Comparison of ENCODE assay signal across 9 mouse cellular contexts in genomic region chr14:33303348-33303819, GRCm38 (mm10).
DNase-seq lines count a peak whose midpoint lies in the region; ATAC-seq and TF ChIP-seq lines count a peak whose summit lies in the region.
"Had no signal": no experiment of that assay in that cellular context is flagged by ENCODE, and none has a peak within 500 bp of the region (broad histone marks: within the 10 kb centered on the region; RNA-seq: fewer than 3 reads in every experiment).

No protein-coding gene starts in this region.

- H3K27me3 ChIP-seq in limb, embryonic 11.5 days (ENCODE audit: control insufficient read depth, insufficient read depth, low read length) = no peaks in the 10 kb centered on the region
- no peaks in the 10 kb centered on the region for H3K27me3 ChIP-seq in midbrain, postnatal 0 days (ENCODE audit: insufficient read depth, low read length)
- H3K27me3 ChIP-seq: embryonic facial prominence, embryonic 15.5 days had no signal

- no peak overlapping the region for H3K9ac ChIP-seq in limb, embryonic 11.5 days (ENCODE audit: low read length)
- H3K9ac ChIP-seq in midbrain, postnatal 0 days (replicated peaks; ENCODE audit: low read length, poor library complexity, severe bottlenecking) = no peak overlapping the region
- H3K9ac ChIP-seq: embryonic facial prominence, embryonic 15.5 days had no signal

- no peaks in the 10 kb centered on the region for H3K4me1 ChIP-seq in limb, embryonic 11.5 days (ENCODE audit: control insufficient read depth, insufficient read depth, low read length)
- no peaks in the 10 kb centered on the region for H3K4me1 ChIP-seq in midbrain, postnatal 0 days (ENCODE audit: insufficient read depth, low read length)

- peak; percentile 77 for ATAC-seq in granulocyte monocyte progenitor cell, adult 5-6 weeks (replicated peaks; ENCODE audit: poor library complexity, severe bottlenecking)
- 0 out of 2 replicates have a peak, but pooled peaks have one; percentile 21 for ATAC-seq in limb, embryonic 11.5 days (ENCODE audit: insufficient number of reproducible peaks, low FRiP score, low TSS enrichment, low read depth)
- peak; percentile 48; the same call in 1 of the 2 replicates for ATAC-seq in midbrain, postnatal 0 days (ENCODE audit: low FRiP score)

- no peaks in the 10 kb centered on the region for H3K36me3 ChIP-seq in limb, embryonic 11.5 days (ENCODE audit: control insufficient read depth, insufficient read depth, low read length)
- no peaks in the 10 kb centered on the region for H3K36me3 ChIP-seq in midbrain, postnatal 0 days (ENCODE audit: insufficient read depth, low read length)
- H3K36me3 ChIP-seq: embryonic facial prominence, embryonic 15.5 days had no signal

- TF ChIP-seq CTCF in midbrain, postnatal 0 days (IDR thresholded peaks at IDR 0.05) = peak; percentile 96

- H3K9me3 ChIP-seq in limb, embryonic 11.5 days (ENCODE audit: control insufficient read depth, low read length) = no peaks in the 10 kb centered on the region
- H3K9me3 ChIP-seq in midbrain, postnatal 0 days (ENCODE audit: low read length) = no peaks in the 10 kb centered on the region
- H3K9me3 ChIP-seq: embryonic facial prominence, embryonic 15.5 days had no signal

- H3K27ac ChIP-seq in limb, embryonic 11.5 days (replicated peaks; ENCODE audit: low read depth, low read length) = no peak overlapping the region
- H3K27ac ChIP-seq in midbrain, postnatal 0 days (ENCODE audit: low read depth, low read length) = no peak overlapping the region
- H3K27ac ChIP-seq: embryonic facial prominence, embryonic 15.5 days had no signal

- H3K4me2 ChIP-seq in limb, embryonic 11.5 days (ENCODE audit: low read depth, severe bottlenecking) = no peak overlapping the region
- no peak overlapping the region for H3K4me2 ChIP-seq in midbrain, postnatal 0 days (ENCODE audit: low read depth, low read length, poor library complexity, severe bottlenecking)
- H3K4me2 ChIP-seq: embryonic facial prominence, embryonic 15.5 days had no signal

- DNase-seq in A20 (ENCODE audit: low read depth, low spot score) = peak; percentile 88
- DNase-seq in adrenal gland, adult 2 months = peak; percentile 72
- peak; percentile 92 for DNase-seq in embryo, embryonic 10.5 days (ENCODE audit: low spot score)
- DNase-seq in kidney, adult 9 months = peak; percentile 80
- peak; percentile 89 for DNase-seq in limb, embryonic 11.5 days (ENCODE audit: low spot score)
- peak; percentile 89 for DNase-seq in midbrain, postnatal 0 days (ENCODE audit: low spot score)
- DNase-seq in spleen, postnatal 10 days (ENCODE audit: low spot score in 2 of 2) = peak; percentile 40 to 76

- no peak overlapping the region for H3K4me3 ChIP-seq in limb, embryonic 11.5 days (ENCODE audit: low read depth, low read length)
- H3K4me3 ChIP-seq in midbrain, postnatal 0 days (ENCODE audit: low read depth, low read length) = no peak overlapping the region
- H3K4me3 ChIP-seq: embryonic facial prominence, embryonic 15.5 days had no signal

- 24% methylated on average over 9 of the region's 9 CpGs for WGBS in limb, embryonic 11.5 days
- WGBS in midbrain, postnatal 0 days = 24% methylated on average over 9 of the region's 9 CpGs

Comparison
In these comparisons a context has a peak if more than half of its experiments do, and no peak if none do; other contexts are left out.
1. ATAC-seq: peak in every context shown above with its lines; median percentile 77 in granulocyte monocyte progenitor cell, adult 5-6 weeks; 48 in midbrain, postnatal 0 days; 21 in limb, embryonic 11.5 days.